Mouse (Mus musculus): ENCODE measurements around the gene Gtdc1.
A peak's percentile ranks its signal among the peaks of the same experiment; 100 is the strongest.

Gene Gtdc1

DNA sequence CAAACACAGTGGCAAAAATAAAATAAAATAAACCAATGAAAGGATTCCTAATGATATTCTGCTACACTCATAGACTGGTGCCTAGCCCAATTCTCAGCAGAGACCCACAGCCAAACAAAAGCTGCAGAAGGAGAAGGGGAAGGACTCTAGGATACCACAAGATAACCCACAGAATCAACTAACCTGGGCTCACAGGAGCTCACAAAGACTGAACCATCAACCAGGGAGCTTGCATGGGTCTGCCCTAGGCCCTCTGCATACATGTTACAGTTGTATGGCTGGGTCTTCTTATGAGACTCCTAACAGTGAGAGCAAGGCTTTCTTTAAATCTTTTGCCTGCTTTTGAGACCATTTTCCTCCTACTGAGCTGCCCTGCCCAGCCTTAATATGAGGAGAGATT is 2.8 kb downstream of the Gtdc1 start:
- no peak for DNase-seq (ENCODE audit: low read depth, low spot score)

DNA sequence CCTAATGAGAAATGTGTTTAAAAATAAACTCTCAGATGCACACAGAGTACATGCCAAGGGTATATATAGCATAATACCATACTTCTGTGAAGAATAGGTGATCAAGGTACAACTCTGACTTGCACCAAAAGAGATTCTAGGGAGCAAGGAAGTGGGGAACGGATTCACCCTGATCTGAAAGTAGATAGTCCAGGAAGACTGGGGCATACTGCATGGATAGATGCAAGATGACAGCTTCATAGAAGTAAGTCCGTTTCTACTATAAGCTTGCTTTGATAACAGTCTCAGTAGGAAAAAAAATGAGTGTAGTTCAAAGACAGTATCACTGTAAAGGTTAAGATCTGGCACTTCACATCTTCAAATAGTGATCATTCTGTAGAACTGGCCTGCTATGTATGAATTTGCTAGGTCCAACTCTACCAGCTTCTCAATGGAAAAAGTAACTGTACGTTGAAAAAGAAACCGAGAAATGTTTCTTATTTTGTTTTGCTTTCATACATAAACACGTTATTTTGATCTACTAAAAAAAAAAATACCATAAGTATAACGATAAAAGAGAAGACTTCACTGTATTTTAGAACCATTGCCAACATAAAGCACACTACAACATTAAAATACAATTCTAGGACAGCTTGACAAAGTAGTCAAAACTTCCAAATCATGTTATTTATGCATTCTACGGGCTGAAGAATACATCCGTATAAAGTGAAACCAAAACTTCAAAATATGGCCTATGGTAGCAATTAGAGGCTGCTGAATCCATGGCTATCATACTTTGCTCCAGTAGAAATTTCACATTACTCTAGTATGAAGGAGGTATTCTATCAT is 4.2 kb downstream of the Gtdc1 start:
- DNase-seq (ENCODE audit: low read depth, low spot score): no peak

DNA sequence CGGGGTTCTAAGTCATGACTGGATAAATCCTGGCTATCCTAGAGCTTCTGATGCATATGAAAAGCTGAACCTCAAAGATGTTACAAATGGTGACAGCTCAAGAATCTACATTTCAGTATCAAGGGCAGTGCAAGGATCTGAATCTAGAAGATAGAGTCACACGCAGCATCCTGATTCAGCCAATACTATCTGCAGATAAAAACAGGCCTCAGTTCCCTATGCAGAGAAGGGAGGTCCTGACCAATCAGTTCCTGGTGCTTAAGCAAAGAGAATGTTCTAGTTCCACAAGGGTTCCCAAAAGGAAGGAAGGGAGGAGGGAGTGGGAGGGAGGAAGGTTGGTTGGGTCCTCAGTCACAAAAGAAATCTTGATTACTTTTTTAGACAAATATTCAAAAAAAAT is 5.0 kb downstream of the Gtdc1 start:
- DNase-seq (ENCODE audit: low read depth, low spot score): no peak

DNA sequence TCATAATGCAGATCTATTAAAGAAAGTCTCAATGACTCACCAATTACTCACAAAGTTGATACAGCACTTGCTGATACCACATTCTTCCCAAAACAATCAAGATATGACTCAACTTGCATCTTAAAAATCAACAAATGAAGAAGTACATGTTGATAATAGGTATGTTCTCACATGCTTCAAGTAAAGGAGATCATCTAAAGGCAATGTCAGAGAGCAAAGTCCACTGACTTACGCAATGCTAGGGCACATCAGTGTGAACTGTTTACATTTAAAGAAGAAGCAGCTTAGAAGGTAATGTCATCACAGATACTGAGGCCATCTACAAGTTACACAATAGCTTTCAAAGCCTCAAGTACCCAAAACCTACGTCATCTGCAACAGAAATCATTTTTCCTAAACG is 7.0 kb downstream of the Gtdc1 start:
- no peak for DNase-seq (ENCODE audit: low read depth, low spot score)

DNA sequence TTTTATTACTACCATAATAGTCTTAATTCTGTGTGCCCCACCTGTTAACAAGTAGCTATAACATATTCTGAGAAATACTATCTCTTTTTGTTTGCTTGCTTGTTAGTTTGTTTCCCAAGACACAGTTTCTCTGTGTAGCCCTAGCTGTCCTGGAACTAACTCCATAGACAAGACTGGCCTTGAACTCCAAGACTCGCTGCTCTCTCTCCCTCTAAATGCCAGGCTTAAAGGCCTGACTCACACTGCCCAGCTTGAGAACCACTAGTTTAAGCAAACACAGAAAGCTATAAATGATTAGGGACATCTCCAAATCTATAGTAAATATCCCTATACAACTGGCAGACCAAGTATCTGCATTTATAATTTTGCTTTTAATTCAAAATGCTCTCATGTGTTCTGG is 8.1 kb downstream of the Gtdc1 start:
- DNase-seq (ENCODE audit: low read depth, low spot score): no peak

DNA sequence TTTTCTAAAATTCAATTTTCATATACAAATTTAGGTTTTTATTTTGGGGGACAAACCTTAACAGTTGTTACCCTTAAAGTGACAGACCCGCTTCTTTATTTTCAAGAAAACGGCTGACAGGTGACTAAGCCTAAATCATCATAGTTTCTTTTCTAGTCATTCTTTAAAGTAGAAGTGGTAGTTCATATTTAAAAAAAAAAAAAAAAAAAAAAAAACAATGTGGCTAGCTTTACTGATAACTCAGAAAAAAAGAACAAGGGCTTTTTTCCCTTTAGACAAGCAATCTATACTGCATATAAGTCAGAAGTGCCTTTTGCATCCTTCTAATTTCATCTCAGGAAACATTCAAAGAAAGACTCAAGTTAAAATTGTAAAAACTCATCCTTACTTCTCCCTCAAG is 8.7 kb downstream of the Gtdc1 start:
- DNase-seq (ENCODE audit: low read depth, low spot score): no peak

DNA sequence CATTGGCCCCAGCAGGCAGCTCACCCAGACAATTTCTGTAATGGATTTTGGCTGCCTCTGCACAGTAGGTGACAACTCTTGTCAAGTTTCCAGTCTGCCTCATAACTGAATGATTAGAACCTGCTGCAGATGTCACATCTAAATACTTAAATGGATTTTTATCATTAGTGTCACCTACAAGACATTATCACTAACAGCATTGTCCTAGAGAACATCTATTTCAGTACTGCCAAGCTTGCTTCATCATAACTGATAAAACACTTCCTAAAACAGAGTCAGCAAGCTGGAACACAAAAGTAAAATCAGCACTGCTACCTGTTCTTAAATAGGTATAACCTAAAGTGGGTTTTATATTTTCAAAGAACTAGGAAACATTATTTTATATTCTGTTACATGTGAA is 11.2 kb downstream of the Gtdc1 start:
- DNase-seq (ENCODE audit: low read depth, low spot score): no peak

DNA sequence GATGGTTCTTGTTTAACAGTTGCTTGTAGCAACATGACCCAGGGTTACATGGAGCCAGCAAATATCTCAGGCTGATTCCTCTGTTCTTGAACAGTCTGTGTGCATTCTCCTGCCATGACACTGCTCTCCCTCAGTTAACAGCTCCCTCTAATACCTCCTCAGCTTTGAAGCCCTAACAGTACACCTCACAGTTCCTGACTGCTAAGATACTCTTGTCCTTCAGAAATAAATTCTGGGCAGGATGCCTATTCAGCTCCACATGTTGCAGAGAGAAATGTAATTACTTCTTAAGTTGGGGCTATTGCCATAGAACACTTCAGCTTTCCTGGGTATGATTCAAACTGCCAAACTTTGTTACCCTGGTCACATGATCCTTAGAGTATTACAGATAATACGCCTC is 29.7 kb downstream of the Gtdc1 start:
- peak; percentile 6 for DNase-seq (ENCODE audit: low read depth, low spot score)

DNA sequence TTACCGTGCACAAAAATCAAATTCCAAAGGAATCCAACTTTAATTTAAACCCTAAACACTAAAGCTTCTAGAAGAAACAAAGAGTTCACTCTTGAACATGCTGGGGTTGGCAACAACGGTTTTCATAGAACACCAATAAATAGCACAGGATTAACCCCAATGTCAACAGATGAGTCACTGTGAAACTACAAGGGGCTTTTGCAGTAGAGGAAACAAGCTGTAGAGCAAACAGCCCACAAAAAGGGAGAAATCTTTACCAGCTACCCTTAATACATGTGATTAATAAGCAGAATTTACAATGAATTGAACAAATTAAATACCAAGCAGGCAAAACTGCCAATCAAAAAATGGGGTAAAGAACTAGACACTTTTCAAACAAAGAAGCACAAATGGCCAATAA is 53.7 kb downstream of the Gtdc1 start:
- DNase-seq (ENCODE audit: low read depth, low spot score): no peak

DNA sequence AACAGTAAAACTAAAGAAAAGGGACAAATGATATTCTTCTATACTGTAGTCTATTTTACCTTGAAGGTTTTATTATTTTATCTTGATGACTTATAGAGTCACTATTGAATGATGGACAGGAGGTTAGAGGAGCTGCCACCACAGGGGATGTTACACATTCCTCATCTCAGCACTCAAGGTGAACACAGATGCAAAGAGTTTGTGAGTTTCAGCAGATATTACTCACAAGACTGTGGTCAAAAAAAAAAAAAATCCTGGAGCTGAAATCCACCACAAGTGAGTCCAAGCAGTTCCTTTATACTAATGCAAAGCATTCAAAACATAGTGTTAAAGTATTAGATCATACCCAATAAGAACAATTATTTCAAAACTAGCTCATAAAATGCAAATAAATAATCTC is 62.7 kb downstream of the Gtdc1 start:
- no peak for DNase-seq (ENCODE audit: low read depth, low spot score)

DNA sequence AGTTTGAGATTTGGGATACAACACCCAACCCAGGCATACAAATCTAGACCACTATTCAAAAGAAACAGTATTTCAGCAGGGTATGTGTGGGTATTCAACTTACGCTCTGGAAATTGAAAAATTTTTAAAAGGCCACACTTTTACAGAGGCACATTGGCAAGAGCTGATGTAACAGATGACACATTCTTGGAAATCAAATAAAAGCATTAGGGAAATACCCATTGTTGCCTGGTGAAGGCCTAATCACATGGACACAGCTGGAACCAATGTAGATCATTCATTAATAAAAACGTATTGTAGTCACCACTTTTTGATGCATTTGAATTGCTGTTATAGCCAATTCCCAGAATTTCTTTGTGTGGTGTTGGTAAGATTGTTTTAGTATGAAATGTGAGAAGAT is 73.0 kb downstream of the Gtdc1 start:
- no peak for DNase-seq (ENCODE audit: low read depth, low spot score)

DNA sequence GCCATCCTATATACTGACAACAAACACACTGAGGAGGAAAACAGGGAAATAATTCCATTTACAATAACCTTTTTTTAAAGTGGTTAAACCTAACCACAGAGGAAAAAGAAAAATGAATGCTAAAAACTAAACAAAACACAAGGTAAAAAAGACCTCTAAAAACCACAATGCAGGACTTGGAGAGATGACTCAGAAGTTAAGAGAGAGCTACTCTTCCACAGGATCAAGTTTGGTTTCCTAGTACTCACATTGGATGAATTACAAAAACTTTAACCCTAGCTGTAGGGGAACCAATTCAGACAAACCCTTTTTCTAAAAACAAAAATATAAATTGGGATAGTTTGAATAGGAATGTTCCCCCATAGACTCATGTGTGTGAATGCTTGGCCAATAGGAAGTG is 77.8 kb downstream of the Gtdc1 start:
- no peak for DNase-seq (ENCODE audit: low read depth, low spot score)

DNA sequence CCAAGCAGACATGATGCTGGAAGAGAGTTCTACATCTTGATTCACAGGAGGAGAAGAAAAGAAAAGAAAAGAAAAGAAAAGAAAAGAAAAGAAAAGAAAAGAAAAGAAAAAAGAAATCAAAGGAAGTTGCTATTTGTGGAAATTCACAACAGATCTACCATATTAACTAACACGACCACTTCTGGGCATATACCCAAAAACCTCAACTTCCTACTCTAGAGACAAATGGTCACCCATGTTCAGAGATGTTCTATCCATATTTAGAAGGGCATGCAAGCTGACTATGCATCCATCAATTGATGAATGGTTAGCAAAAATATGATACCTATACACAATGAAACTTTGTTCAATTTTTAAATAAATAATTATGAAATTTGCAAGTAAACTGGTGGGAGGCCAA is 79.3 kb downstream of the Gtdc1 start:
- DNase-seq (ENCODE audit: low read depth, low spot score): no peak

DNA sequence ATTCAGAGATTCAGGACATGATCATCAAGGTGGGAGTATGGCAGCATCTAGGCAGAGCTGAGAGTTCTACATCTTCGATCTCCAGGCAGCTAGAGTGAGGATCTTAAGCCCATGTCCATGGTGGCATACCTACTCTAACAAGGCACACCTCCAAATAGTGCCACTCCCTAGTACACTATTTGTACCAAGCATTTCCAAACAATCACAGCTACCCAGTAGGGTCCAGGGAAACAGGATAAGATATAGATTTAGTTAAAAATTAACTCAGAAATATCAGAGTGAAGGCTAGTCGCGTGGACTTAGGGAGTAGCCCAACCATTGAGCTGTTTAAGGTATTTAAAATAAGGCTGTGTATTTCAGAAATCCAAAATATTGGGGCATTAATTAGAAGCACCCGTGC is 82.0 kb downstream of the Gtdc1 start:
- DNase-seq (ENCODE audit: low read depth, low spot score): no peak

DNA sequence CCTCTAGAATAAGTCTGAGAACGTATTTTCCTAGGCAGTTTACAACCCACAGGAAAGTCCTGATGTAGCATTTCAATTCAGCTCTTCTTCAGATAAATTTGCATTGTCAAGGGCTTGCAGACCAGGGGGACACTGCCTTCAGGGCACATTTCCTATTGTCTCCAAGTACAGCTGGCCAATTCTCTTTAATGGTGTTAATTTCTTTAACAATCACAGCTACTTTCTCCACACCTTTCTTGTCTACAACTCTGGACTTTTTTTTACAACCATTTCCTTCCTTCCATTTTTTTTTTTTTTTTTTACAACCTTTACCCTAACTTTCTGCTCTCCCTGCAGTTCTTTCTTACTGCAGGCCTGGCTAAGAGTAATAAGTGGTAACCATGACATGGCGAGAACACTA is 97.7 kb downstream of the Gtdc1 start:
- no peak for DNase-seq (ENCODE audit: low read depth, low spot score)

DNA sequence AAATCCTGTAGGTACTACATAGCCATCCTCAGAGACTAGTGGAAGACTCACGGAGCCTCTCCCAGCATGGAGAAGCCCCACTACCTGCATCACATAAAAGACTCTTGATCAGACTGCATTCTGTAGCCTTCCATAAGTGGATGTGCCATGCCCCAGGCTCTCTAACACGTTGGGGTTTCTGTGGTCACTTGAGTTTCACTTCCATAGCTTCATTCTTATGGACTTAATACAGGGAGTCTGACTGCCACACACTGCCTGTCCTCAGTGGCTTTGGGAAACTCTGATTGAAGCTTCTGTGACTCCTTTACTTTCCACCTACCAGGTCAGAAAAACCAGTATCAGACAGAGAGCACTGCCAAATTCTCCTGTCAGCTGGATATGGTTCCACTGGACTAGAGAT is 98.1 kb downstream of the Gtdc1 start:
- DNase-seq (ENCODE audit: low read depth, low spot score): no peak

DNA sequence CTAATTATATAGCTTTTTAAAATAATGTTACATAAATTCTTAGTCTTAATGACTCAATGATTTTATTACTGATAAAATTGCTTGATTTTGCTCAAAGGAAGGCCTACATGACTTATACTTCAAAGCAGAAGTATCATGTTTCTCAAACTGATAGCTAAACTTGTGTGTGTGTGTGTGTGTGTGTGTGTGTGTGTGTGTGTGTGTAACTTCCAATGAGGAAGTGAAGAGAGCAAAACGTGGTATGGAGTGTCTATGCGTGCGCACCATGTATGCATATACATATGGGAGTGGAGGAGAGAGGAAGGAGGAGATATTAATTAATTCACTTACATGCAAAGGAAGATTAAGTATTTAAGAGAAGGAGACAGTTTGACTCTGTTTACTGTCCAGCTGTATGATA is 100.8 kb downstream of the Gtdc1 start:
- no peak for DNase-seq (ENCODE audit: low read depth, low spot score)

DNA sequence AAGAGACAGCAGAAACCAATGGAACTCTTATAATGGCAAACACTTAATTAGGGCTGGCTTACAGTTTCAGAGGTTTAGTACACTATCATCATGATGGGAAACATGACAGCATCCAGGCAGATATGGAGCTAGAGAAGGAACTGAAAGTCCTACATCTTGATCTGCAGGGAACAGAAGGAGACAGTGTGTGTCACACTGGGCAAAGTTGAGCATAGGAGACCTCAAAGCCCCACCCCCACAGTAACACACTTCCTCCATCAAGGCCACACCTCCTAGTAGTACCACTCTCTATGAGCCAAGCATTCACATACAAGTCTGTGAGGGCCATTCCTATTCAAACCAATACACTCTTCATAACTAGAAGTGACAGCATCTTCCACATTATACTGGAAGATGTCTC is 109.7 kb downstream of the Gtdc1 start:
- DNase-seq (ENCODE audit: low read depth, low spot score): no peak

DNA sequence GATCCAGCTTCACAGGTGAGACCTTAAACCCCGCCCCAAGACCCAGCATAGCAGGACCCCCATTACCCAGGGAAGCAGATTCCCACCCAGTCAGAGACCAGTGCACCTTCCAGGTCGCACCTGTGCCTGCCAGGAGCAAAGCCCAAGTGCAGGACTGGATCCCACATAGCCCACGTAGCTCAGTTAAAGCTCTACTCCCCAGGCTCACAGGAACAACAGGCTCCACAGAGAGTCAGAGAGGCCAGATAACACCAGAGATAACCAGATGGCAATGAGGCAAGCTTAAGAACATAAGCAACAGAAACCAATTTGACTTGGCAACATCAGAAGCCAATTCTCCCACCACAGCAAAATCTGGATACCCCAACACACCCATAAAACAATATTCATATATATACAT is 113.7 kb downstream of the Gtdc1 start:
- DNase-seq (ENCODE audit: low read depth, low spot score): no peak

DNA sequence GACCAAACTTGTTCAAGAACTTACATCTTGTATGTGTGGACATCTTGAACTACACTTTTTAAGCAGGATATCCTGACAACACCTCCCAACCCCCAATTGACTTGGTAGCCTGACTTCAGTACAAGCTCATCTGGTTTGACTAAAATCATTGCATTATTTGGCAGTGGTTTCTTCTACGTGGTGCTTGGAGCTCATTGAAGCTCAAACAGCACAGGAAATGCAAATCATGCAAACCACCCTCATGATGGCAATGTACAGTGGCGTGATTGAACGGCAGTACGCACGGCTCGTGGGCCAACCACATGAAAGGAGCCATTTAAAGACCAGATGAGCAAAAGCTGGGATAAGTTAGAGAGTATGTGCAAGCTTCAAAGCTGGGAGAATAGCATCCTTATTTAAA is 123.0 kb downstream of the Gtdc1 start:
- DNase-seq (ENCODE audit: low read depth, low spot score): no peak

DNA sequence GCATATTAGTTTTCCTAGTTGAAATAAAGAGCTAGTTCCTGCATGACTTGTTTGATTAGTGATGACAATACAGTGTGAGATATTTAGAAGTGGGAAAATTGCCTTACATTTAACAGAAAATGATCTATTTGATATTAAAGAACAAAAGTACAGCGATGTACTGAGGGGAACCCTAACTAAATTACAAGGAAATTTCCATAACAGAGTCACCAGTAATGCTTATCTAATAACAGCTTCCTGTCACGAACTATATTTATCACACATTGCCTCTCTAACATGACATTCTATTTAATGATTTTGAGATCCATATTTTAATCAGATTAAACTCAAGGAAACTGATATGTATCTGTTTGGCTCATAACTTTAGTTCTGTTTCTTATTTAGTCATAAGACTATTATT is 126.1 kb downstream of the Gtdc1 start:
- DNase-seq (ENCODE audit: low read depth, low spot score): no peak

DNA sequence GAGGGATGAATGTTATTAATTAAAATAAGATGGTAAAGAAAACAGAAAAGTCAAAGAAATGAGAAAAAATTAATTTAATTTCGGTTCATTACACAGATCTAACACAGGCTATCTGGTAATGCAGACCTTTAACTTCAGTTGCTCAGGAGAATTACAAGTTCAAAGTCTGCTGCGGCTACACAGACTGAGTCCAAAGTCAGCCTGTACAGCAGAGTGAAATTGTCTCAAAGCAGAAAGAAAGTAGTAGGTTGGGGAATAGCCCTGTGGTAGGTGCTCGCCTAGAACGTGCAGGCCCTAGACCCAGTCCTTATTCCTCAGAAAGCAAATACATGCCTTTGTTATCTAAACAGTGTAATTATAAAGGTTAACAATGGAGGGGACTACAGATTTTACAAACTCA is 135.6 kb downstream of the Gtdc1 start:
- no peak for DNase-seq (ENCODE audit: low read depth, low spot score)

DNA sequence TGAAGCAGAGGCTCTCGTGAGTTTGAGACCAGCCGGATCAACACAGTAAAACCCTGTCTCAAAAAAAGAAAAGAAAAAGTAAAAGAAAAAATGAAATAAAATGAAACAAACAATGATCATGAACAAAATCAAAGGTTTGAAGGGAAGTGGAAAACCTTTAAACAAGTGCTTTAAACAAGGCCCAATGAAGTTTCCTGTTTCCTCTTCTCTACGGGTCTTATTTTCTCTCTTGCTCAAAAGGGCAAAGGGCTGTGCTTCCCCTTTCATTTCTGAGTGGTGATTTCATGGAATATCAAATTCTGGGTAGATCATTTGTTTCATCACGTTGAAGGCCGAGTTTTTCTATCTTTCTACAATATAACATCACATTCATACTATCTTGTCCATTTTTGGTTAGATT is 136.3 kb downstream of the Gtdc1 start:
- DNase-seq (ENCODE audit: low read depth, low spot score): no peak

DNA sequence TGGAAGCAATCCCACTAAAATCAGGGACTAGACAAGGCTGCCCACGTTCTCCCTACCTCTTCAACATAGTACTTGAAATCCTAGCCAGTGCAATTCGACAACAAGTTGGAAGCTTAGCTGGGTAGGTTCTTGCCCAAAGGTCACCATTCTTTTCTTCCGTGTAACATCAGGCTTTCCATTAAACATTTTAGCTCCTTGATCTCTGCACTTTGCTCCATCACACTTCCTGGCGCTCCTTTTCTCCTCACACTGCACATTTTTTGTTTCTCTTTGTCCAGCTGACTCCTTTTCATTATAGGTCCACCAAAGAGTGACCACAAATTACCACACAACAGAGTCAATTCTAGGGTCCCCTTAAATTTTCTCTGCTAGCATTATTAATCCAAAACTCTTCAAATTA is 144.7 kb downstream of the Gtdc1 start:
- no peak for DNase-seq (ENCODE audit: low read depth, low spot score)

Data from telencephalon, adult 2 months (tissue).